Mouse (Mus musculus) brain, embryonic 14.5 days (tissue): ENCODE data around the gene Gm10338.
"Not testable (repeated sequence)": the region's sequence is repeated elsewhere in the genome, so short reads cannot be mapped to it uniquely, and the experiment has no call there.

Experiments
- CTCF ChIP-seq: fragments of 200-500 bp; IDR thresholded peaks from 2 replicates; pipeline ENCODE4 v1.5.1; 2012; ENCODE audit warnings: inconsistent platforms, mild to moderate bottlenecking, moderate library complexity, borderline replicate concordance; ENCODE audit not compliant: insufficient read depth, insufficient read length; ENCODE audit errors: extremely low read depth
- POLR2A ChIP-seq: fragments of 200-500 bp; IDR thresholded peaks from 2 replicates; pipeline ENCODE4 v1.6.1; 2012; ENCODE audit warnings: mild to moderate bottlenecking, inconsistent platforms, borderline replicate concordance; ENCODE audit not compliant: poor library complexity, insufficient read depth, insufficient read length, severe bottlenecking; ENCODE audit errors: extremely low read depth

DNA sequence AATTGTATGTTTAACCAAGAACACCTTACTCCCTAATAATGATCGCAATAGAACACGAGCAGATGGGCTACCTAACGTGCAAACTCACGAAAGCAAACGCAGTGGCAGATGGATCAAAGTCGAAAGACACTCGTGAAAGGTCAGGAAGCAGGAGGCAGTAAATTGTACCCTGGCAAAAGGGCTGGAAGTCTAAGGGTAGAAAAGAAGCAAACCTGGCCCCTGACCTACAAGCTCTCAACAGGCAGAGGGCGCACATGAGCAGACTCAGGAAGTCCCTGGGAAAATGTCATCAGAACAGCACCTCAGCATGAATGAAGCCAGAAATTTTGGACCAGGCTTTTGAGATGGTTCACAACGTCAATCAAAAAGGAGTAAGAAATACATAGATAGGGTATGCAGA is 28.1 kb downstream of the Gm10338 start:
- TF ChIP-seq CTCF, POLR2A: not testable (repeated sequence)
